Mouse (Mus musculus) heart, postnatal 10 days (tissue): ENCODE measurements around the gene Rbm20. TPM values are rescaled to one million over a fixed set of nuclear protein-coding genes. Genes with fewer than 3 reads are reported as not detected.

Source experiments
- total RNA-seq, 2 experiments: library from RNA; stranded (reverse); gene quantifications; 2 replicates each; pipeline ENCODE4 v1.2.3; 2021

Gene Rbm20
- total RNA-seq, 2 experiments from 2014 or later: 257 to 294 TPM

Other genes starting within 250 kb of the Rbm20 start
- gene Dusp5, start 148.2 kb upstream of the Rbm20 start, total RNA-seq: 10 to 100 TPM; 10.3 to 14.2 TPM
- 100 to 1,000 TPM in 1 of 2 experiments, 10 to 100 TPM in 1; 81.9 to 104 TPM for gene Nutf2-ps1, start 88.2 kb upstream of the Rbm20 start, total RNA-seq
- gene Smc3, start 76.9 kb upstream of the Rbm20 start, total RNA-seq: 10 to 100 TPM; 26.3 to 29.6 TPM
- gene Pdcd4, start 214.9 kb downstream of the Rbm20 start, total RNA-seq: 10 to 100 TPM; 30.2 to 31.0 TPM